Mouse (Mus musculus): Measurements from ENCODE around the gene C6. TPM values are rescaled to one million over a fixed set of nuclear protein-coding genes. Genes with fewer than 3 reads are reported as not detected.

Gene C6
- polyA plus RNA-seq, 1 experiment from 2014 or later, result not detected

GRCm38 (mm10) chr15:4821161-4821560 lies 94.2 kb downstream of the C6 start:
- H3K27ac ChIP-seq, result no peak overlapping the region
- no peaks in the 10 kb centered on the region for H3K27me3 ChIP-seq (replicated peaks)
- ATAC-seq (ENCODE audit: low FRiP score, low read depth), result no peak
- H3K4me2 ChIP-seq (replicated peaks), result no peak overlapping the region
- no peaks in the 10 kb centered on the region for H3K4me1 ChIP-seq
- 83% methylated on average over 1 of the region's 1 CpGs for WGBS
- H3K9ac ChIP-seq, result no peak overlapping the region
- H3K36me3 ChIP-seq, result no peaks in the 10 kb centered on the region
- H3K4me3 ChIP-seq, result no peak overlapping the region
- no peaks in the 10 kb centered on the region for H3K9me3 ChIP-seq

DNA sequence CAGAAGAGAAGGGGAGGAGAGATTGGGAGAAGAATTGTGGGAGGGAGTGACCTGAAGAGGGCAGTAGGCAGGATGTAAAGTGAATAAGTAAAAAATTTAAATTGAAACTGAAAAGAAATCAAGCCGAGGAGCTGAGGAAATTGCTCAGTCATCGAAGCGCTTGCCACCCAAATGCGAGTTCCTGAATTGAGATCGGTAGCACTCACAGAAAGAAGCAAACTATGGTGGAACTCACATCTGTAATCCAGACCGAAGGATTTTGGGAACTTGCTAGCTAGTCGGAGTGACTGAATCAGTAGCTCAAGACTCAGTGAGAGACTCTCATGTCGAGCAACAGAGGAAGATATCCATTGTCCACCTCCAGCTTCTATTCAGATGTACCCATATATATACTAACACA lies 94.8 kb downstream of the C6 start:
- H3K36me3 ChIP-seq, result no peaks in the 10 kb centered on the region
- 95% methylated on average over 8 of the region's 8 CpGs for WGBS
- H3K27ac ChIP-seq, result no peak overlapping the region
- H3K4me3 ChIP-seq, result no peak overlapping the region
- no peaks in the 10 kb centered on the region for H3K9me3 ChIP-seq
- H3K27me3 ChIP-seq (replicated peaks), result no peaks in the 10 kb centered on the region
- no peak overlapping the region for H3K4me2 ChIP-seq (replicated peaks)
- no peak overlapping the region for H3K9ac ChIP-seq
- ATAC-seq (ENCODE audit: low FRiP score, low read depth), result no peak
- no peaks in the 10 kb centered on the region for H3K4me1 ChIP-seq

DNA sequence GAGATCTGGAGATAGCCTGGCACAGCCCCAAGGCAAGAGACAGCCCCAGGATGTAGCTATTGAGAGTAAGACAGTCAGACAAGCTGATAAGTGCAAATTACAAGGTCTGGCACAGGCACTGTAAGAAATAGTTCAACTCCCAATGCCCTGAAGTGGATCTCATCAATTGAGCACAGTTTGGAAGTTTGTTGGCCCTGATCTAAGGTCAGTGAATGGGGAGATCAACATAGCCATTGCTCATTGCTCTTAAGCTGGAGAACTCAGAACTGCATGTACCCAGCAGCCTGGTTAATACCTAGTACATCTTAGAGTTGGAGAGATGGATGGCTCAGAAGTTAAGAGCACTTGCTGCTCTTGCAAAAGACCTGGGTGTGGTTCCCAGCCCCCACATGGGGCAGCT lies 100.8 kb downstream of the C6 start:
- H3K4me2 ChIP-seq (replicated peaks), result no peak overlapping the region
- no peak for ATAC-seq (ENCODE audit: low FRiP score, low read depth)
- no peaks in the 10 kb centered on the region for H3K36me3 ChIP-seq
- no peak overlapping the region for H3K9ac ChIP-seq
- H3K27me3 ChIP-seq (replicated peaks), result no peaks in the 10 kb centered on the region
- H3K9me3 ChIP-seq, result no peaks in the 10 kb centered on the region
- no peak overlapping the region for H3K27ac ChIP-seq
- H3K4me3 ChIP-seq, result no peak overlapping the region
- H3K4me1 ChIP-seq, result no peaks in the 10 kb centered on the region

- WGBS, result 90% methylated on average over 3 of the region's 3 CpGs
- Histone ChIP-seq H3K27me3 (replicated peaks) (no peaks in the 10 kb centered on the region), H3K4me2 (replicated peaks) (no peak overlapping the region), H3K27ac (no peak overlapping the region), H3K4me1 (no peaks in the 10 kb centered on the region), H3K36me3 (no peaks in the 10 kb centered on the region), H3K4me3 (no peak overlapping the region), H3K9ac (no peak overlapping the region), H3K9me3 (no peaks in the 10 kb centered on the region)
- no peak for ATAC-seq (ENCODE audit: low FRiP score, low read depth)
Measured at GRCm38 (mm10) chr15:4836354-4836753, 109.4 kb downstream of the C6 start.

- Histone ChIP-seq H3K4me1 (no peaks in the 10 kb centered on the region), H3K27me3 (replicated peaks) (no peaks in the 10 kb centered on the region), H3K27ac (no peak overlapping the region), H3K4me2 (replicated peaks) (no peak overlapping the region), H3K9me3 (no peaks in the 10 kb centered on the region), H3K36me3 (no peaks in the 10 kb centered on the region), H3K4me3 (no peak overlapping the region), H3K9ac (no peak overlapping the region)
- ATAC-seq (ENCODE audit: low FRiP score, low read depth), result no peak
- 87% methylated on average over 1 of the region's 1 CpGs for WGBS
Measured at GRCm38 (mm10) chr15:4850015-4850414, 123.0 kb downstream of the C6 start.

Other genes starting within 250 kb of the C6 start
- not detected in 2 replicates for gene Mroh2b, start 171.6 kb downstream of the C6 start, polyA plus RNA-seq (2016; fragmentation: Nextera tagmentation; extraction: Ambion mirVana)